Mouse (Mus musculus) cerebellum, postnatal 10 days (tissue): ENCODE measurements around the gene Lrat.
A peak's percentile ranks its signal among the peaks of the same experiment; 100 is the strongest.

Source experiments
- DNase-seq, 2 experiments: peaks; one replicate each; pipeline ENCODE4 v3.0.0; 2021; ENCODE audit warnings: mixed read lengths in 2 of 2

Gene Lrat

DNA sequence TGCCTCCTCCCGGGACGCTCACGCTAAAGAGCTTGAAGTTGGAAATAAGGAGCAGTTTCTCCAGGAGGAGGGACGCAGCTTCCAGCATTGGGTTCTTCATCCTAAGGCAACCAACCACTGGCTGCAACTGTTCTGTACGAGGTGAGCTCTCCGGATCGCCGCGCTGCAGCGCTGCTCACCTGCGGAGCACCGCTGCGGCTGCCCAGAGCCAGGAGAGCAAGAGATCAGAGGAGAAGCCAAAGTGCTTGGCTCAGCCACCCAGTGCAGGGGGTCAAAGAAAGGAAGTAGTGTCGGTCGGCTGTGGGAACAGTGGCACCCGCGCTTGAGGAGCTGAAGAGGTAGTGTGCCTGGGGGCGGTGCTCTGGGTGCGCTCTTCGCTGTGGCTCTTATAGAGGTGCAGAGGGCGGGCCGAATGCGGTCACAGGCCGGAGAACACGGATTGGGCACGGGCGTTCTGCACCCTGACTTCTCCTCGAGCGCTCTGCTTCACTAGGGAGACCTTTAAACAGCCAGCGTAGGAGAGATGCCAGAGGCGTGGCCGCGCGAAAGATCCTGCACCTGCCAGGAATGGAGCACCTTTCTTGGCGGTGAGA, at the start of gene Lrat:
TSS of gene Lrat (minus strand) at position 361 of the 593 bp plus-strand sequence.
- peak; percentile 31 to 40 for DNase-seq

DNA sequence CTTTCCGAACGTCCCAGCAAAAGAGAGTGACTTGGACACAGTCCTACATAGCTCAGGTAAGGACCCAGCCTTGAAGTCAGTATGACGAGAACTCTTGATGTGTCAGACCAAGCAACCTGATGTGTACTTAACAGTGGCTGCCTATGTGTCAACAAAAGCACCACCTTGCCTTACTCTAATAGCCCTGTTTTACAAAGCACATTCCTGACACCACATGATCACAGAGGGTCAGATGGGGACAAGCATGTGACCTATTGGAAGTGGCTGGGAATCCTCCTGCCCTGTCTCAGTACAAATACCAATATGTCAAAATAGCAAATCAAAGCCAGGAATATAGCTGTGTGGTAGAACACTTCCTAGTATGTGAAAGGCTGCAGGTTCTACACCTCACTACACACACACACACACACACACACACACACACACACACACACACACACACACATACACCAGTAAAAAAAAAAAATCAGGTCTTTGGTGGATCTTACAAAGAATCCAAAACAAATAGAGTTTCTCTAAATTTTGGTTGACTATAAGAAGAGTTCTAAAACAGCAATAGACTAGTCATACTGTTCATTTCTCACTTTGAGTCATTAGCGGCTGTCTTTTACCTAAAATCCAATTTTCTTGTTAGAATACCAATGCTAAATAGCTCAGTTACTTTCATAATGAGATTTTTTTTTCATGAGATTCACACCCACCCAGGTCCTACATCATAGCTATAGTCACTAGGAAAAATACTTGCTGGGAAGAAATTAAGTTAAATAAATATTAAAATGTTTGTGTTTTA, 48.6 kb upstream of the Lrat start:
- no peak for DNase-seq

DNA sequence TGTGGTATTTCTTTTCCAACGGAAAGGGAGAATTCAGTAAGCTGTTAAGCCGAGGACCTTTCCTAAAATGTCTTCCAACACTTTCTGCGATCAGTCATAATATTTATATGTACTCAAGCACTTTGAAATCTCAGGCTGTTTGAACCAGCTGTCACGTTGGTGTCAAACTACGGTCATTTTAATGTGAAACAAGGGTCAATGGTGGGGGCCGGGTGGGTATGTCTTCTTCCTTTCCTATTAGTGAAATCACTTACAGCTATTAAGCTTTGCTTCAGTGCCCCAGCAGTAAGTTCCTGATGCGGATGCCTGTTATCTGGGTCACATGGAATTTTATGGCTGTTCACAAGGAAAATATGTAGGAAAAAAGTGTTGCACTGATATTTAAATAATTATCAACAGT, 46.9 kb upstream of the Lrat start:
- no peak for DNase-seq

DNA sequence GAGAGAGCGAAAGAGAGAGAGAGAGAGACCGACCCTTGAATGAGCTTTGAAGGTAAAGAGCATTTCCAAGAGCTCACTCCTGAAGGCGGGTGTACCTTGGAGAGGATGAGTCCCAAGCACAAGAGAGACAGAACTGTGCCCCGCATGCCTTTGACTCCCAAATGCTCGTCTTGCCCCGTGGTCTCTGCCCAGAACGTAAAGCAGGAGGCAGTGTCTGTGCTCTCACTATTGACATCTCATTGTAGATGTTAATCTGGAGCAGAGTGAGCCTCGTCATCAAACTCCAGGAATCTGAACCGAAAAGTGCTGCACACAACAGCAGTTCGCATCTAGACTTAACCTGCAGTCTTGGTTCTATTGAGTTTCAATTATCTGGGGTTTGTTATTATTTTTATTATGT, 46.4 kb upstream of the Lrat start:
- DNase-seq, result no peak

DNA sequence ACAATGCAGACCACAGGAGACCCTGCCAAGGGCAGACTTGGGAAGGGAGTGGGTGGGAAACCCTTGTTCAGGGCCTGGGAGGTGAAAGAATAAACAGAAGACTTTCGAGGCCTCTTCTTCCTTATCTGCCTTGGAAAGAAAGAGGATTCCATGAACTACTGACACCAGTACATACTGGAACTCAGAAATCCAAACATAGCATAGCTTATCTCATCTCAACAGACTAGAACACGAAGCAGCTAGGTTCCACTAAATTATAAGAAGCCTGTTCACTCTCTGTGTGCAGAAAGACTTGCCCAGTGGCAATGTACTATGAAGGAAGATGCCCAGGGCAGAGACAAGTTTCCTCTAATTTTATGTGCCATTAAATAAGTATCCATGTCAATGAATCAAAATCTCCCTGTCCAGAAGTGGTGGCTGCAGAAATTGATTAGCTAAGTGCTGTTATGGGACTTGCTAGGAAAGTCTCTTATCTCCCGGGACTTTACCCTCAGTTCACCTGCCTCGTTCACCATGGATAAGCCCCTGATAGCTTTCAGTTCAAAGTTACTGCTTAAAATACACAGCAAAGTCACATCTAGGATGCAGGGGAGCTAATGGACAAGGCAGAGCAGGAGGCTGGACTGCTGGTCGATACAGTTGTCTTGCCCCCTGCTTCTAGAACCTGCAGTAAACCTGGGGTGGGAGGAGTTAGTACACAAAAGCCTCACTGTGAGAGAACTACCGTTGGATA, 42.8 kb upstream of the Lrat start:
- DNase-seq, result no peak

DNA sequence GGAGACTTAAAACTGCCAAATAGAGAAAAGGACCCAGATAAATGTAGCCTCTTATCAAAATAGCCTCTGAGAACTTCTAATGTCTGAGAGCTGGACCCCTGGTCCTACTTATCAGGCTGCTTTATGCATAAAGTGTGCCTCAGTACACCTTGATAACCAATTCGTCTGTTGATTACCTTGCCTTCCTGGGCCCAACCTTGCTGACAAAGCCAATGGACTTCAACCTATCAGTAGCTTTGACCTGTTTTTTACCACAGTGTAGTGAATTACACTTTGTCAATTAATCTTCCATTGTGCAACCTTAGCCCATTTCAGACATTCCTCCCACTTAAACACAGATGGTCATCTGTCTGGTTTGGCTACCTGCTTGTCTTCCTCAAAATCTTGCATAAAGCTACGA, 24.1 kb upstream of the Lrat start:
- DNase-seq, result no peak

DNA sequence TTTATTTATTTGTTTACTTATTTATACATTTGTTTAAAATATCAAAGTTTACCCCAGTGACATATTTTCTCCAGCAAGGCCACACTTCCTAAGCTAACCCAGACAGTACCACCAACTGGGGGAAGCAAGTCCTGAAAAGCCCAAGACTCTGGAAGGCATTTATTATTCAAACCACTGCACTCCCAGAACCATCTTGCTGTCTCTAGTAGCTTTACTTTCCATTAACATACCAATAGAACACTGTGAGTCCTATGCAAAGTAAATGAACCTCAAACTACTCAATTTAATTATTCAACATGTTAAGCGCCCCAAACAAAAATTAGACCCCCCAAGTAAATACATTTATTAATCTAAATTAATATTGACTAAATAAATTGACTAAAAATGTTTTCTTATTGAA, 11.9 kb upstream of the Lrat start:
- DNase-seq, result no peak

DNA sequence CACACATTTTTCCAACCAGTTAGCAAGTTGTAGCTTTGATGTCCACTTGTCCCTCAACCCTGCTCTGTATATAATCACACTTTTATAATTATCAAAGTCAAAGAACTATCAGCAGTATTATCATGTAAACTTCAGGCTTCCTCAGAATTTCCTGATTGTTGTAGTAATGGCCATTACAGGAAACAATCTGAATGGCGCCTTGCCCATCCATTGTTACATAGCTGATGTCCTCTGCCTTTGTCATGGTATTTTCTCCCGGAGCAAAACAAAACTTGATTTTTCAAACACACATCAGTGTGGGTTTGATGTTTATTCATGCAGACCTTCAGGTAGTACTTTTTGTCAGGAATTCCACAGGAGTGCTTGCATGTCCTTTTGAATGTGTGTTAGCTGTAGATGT, 4.9 kb upstream of the Lrat start:
- DNase-seq, result no peak

DNA sequence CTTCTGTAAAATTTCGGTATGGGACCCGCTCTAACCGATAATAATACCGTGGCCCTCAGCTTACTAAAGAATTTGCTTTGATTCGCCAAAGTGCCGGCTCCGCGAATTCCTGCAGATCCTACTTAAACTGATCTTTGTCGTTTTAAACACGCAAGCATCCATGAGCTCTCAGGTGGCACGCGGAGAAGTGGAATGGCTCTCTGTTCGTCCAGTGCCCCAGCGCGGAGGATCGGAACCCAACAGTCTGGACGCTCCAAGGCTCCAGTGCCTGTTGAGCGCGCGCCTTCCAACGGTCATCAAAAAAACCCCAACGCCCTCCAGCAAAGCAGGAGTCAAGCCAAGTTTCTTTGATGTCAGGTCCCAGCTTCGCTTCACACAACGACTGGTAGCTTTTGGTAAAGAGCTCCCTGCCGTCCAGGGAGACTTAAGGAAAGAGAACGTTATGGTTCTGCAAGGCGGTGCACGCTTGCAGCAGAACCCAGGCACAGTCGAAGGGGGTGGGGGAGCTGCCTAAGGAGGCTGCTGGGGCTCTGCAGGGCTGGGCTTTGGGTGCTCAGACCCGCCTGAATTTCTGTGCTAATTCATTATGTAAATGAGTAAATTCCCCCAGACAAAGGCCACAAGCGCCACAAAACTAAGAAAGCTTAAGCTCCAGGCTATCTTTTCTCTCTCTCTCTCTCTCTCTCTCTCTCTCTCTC, 587 bp upstream of the Lrat start:
- peak; percentile 19 to 23 for DNase-seq

DNA sequence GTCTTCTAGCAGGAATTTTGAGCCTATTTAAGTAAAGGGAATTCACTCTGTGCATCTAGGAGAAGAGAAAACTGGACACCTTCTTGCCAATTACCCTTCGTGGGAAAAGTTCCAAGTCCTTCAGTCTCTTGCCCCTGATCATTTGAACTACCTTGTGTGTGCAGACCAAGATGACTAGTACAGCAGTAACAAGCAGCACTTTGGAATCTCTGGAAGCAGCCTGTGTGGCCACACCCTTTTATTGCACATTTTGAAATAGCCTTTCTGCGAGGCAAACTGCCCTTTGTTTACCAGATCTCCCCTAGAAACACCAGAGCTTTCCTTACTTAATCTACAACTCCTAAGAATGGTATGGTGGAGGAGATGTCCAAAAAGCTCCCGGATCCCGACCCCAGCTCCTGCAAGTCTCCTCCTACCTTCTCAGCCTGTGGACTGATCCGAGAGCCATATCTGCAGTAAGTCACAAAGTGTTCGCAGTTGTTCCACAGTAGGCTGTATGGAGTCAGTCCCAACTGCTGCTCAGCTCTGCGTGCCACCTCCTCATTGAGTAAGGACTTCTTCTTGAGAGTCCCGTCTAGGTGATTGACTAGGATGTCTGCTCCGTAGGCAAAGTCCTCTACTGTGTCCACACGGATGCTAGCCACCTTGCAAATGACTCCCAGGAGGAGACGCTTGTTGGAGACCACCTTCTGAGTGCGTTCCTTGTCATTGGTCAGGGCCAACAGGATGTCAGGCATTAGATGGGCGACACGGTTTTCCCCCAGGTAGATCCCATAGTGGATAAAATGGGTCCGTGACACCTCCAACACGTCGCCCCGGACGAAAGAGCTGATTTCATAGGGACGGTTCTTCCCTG, 788 bp downstream of the Lrat start:
- peak in 1 of 2 experiments; percentile 10 for DNase-seq

DNA sequence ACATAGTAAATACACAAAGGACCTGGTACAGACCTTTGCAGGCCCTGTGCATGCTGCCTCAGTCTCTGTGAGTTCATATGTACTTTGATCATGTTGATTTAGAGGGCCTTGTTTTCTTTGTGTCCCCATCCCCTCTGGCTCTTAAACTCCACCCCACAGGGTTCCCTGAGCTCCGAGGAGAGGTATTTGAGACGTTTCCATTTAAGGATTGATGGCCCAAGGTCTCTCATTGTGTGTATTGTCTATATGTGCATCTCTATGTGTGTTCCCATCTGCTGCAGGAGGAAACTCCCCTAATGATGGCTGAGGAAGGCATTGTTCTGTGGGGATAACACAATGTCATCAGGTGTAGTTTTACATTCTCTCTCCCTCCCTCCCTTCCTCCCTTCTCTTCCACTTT, 14.9 kb downstream of the Lrat start:
- DNase-seq, result no peak

DNA sequence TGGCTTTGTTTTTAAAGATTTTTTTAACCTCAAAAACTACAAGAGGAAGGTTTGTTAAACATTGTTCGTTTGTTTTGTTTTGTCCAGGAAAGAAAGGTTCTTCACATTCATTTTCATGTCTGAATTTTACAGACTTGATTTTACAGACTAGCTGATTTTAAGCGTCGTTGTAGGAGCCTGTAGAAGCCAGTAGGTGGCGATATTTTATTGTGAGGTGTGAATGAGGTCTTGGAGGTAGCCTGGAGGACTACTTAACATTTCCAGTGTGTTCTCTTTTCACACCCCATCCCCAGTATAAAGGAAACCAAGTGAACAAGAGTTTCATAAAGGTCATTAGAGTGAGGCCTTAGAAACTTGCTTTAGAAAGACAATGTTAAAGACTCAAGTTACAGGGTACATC, 26.5 kb downstream of the Lrat start:
- peak; percentile 65 to 74 for DNase-seq

DNA sequence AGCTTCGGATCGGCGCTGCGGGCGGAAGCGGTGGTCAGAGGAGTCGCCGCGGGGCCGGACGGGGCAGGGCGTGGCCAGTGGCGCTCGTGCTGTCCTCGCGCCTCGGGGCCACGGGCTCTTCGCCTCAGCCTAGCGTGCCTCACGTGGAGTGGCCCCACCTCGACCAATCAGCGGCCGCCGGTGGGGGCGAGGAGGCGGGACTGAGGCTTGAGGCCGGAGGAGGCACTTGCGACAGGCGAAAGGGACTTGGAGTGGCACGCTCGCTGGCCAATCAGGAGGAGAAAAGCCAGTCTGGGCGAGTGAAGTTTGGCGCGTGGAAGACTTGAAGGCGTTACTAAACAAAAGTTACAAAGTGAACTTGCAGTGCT, 27.4 kb downstream of the Lrat start, which contains the start of gene Rbm46:
TSS of gene Rbm46 (minus strand) at position 112 of the 368 bp plus-strand sequence.
- peak; percentile 92 to 94 for DNase-seq

DNA sequence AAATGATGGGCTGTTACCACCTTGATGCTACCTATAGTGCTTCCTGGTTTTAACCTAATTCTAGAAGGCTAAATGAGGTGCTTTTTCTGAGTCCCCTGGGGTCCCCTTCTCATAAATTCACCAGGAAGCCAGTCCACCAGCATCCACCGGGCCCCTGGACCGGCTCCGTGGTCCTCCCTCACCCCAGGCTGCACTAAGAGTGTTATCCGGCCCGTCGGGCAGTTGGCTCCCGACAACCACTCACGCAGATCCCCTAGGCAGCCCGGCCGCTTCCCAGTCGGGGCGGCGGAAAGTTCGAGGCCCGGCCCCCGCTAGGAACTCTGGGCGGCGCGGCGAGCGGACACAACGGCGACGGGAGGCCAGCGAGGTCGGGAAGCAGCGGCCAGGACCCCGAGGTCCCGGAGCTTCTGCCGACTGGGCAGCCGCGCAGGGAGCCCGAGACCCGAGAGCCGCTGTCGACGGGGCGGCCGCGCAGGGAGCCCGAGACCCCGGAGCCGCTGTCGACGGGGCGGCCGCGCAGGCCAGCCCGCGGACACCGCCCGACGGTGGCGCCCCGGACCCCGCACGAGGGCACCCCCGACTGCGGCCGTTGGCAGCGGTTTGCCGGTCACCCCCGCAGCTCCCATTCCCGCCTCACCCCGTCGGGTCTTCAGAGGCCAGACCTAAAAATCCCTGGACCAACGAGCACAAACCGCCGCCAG, 28.0 kb downstream of the Lrat start:
- peak; percentile 7 to 19 for DNase-seq

DNA sequence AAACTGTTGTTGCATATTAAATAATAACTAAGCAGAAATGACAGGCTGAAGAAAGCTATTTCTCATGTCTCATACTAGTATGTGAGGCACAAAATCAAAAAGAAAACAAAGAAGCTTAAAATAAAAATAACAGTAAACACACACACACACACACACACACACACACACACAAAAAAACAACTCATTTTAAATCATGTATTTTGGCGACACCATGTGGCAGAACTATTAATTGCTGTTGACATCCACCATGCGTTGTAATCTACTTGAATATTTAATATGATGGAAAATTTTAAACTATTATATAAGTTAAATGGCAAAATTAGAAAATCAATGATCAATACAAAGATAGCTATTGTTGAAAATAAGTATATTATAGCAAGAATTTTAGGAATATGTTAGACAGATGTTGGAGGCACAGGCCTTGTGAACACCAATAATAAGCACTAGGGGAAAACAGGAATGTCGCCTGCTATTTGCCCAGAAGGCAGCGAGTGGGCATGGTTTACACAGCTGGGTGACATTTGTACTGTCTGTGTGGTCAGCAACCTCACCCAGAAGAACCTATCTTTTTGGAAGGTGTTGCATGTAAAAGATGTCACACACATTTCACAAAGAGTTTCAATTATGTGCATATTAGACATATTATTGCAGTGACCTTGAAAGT, 46.2 kb downstream of the Lrat start:
- DNase-seq, result peak; percentile 73 to 82
